Mouse (Mus musculus) embryonic facial prominence, embryonic 13.5 days (tissue): Measurements from ENCODE around the gene Rtca. TPM values are rescaled to one million over a fixed set of nuclear protein-coding genes. Genes with fewer than 3 reads are reported as not detected.

Source experiments
- ATAC-seq: fragments of 200-750 bp; cut with Nextera tagmentation; 2 replicates; pipeline ENCODE4 v1.8.0; 2017; ENCODE audit warnings: low read depth; ENCODE audit not compliant: insufficient number of reproducible peaks, insufficient read depth, low FRiP score, low TSS enrichment
- H3K27ac ChIP-seq: fragments of 300-500 bp; sonication (generic); 2 replicates; pipeline ENCODE4 v1.5.1; 2015; ENCODE audit warnings: moderate library complexity, mild to moderate bottlenecking, inconsistent platforms
- H3K27me3 ChIP-seq: fragments of 300-500 bp; sonication (generic); 2 replicates; pipeline ENCODE4 v1.6.1; 2015; ENCODE audit warnings: mild to moderate bottlenecking, inconsistent platforms
- H3K36me3 ChIP-seq: fragments of 300-500 bp; sonication (generic); 2 replicates; pipeline ENCODE4 v1.6.1; 2015; ENCODE audit warnings: mild to moderate bottlenecking, inconsistent platforms
- H3K4me1 ChIP-seq: fragments of 300-500 bp; sonication (generic); 2 replicates; pipeline ENCODE4 v1.6.1; 2015; ENCODE audit warnings: inconsistent platforms
- H3K4me2 ChIP-seq: fragments of 300-500 bp; sonication (generic); 2 replicates; pipeline ENCODE4 v1.6.1; 2015; ENCODE audit warnings: moderate library complexity, mild to moderate bottlenecking, inconsistent platforms
- H3K4me3 ChIP-seq: fragments of 300-500 bp; sonication (generic); 2 replicates; pipeline ENCODE4 v1.5.1; 2015; ENCODE audit warnings: mild to moderate bottlenecking, inconsistent platforms
- H3K9ac ChIP-seq: fragments of 300-500 bp; sonication (generic); 2 replicates; pipeline ENCODE4 v1.6.1; 2015; ENCODE audit warnings: mild to moderate bottlenecking, inconsistent platforms
- H3K9me3 ChIP-seq: fragments of 300-500 bp; sonication (generic); 2 replicates; pipeline ENCODE4 v1.6.1; 2016; ENCODE audit warnings: inconsistent platforms
- WGBS: fragments of 180-500 bp; shearing (Covaris S2); methylation state at CpG from one replicate; pipeline ENCODE4 v1.1.7; 2015; ENCODE audit warnings: mixed read lengths; 5-methylcytosine and 5-hydroxymethylcytosine counted together
- polyA plus RNA-seq: library from polyadenylated mRNA; unstranded; fragments of >200 nt; fragmentation: Nextera tagmentation; extraction: Ambion mirVana; gene quantifications from 2 replicates; pipeline ENCODE4 v1.2.1, GENCODE M21; 2015

Gene Rtca
- polyA plus RNA-seq, result 81.2 and 87.9 TPM in 2 replicates

GRCm38 (mm10) chr3:116507772-116508351 lies at the start of gene Rtca:
Rtca (minus strand) TSS chr3:116508208.
- Histone ChIP-seq H3K9ac (peak within 1 kb of the TSS; percentile 90), H3K36me3 (peaks cover 35% of the 10 kb centered on the region), H3K9me3 (no peaks in the 10 kb centered on the region), H3K4me2 (peak within 1 kb of the TSS; percentile 74), H3K27ac (peak within 1 kb of the TSS; percentile 73), H3K4me3 (peak within 1 kb of the TSS; percentile 99), H3K27me3 (no peaks in the 10 kb centered on the region), H3K4me1 (peaks cover 18% of the 10 kb centered on the region)
- peak; percentile 88 for ATAC-seq
- WGBS, result under 1% methylated on average over 42 of the region's 44 CpGs

GRCm38 (mm10) chr3:116551362-116551761 lies 43.4 kb upstream of the Rtca start:
- H3K4me2 ChIP-seq, result no peak overlapping the region
- no peak overlapping the region for H3K4me3 ChIP-seq
- H3K27ac ChIP-seq, result no peak overlapping the region
- no peaks in the 10 kb centered on the region for H3K9me3 ChIP-seq
- H3K9ac ChIP-seq, result no peak overlapping the region
- peaks cover 28% of the 10 kb centered on the region for H3K36me3 ChIP-seq
- no peak for ATAC-seq
- WGBS, result 85% methylated on average over 5 of the region's 5 CpGs
- no peaks in the 10 kb centered on the region for H3K27me3 ChIP-seq
- H3K4me1 ChIP-seq, result no peaks in the 10 kb centered on the region

- Histone ChIP-seq H3K9me3 (no peaks in the 10 kb centered on the region), H3K27ac (no peak overlapping the region), H3K4me1 (no peaks in the 10 kb centered on the region), H3K9ac (no peak overlapping the region), H3K27me3 (no peaks in the 10 kb centered on the region), H3K4me2 (no peak overlapping the region), H3K36me3 (peaks cover 56% of the 10 kb centered on the region), H3K4me3 (no peak overlapping the region)
- WGBS, result 89% methylated on average over 5 of the region's 5 CpGs
- ATAC-seq, result no peak
Observed at GRCm38 (mm10) chr3:116547430-116547829, 39.4 kb upstream of the Rtca start.

GRCm38 (mm10) chr3:116542532-116542931 lies 34.5 kb upstream of the Rtca start:
- no peak overlapping the region for H3K27ac ChIP-seq
- 78% methylated on average over 3 of the region's 3 CpGs for whole genome bisulfite sequencing
- no peak for ATAC-seq
- no peak overlapping the region for H3K4me3 ChIP-seq
- no peaks in the 10 kb centered on the region for H3K9me3 ChIP-seq
- H3K27me3 ChIP-seq, result no peaks in the 10 kb centered on the region
- 0 out of 2 replicates have a peak, but pooled peaks cover under 1% of the 10 kb centered on the region for H3K4me1 ChIP-seq
- H3K36me3 ChIP-seq, result peaks cover 74% of the 10 kb centered on the region
- no peak overlapping the region for H3K4me2 ChIP-seq
- H3K9ac ChIP-seq, result no peak overlapping the region

- peaks cover 5% of the 10 kb centered on the region; the same call in 1 of the 2 replicates for H3K4me1 ChIP-seq
- peaks cover 69% of the 10 kb centered on the region for H3K36me3 ChIP-seq
- H3K9ac ChIP-seq, result no peak overlapping the region
- H3K4me3 ChIP-seq, result no peak overlapping the region
- H3K4me2 ChIP-seq, result no peak overlapping the region
- H3K27me3 ChIP-seq, result no peaks in the 10 kb centered on the region
- no peaks in the 10 kb centered on the region for H3K9me3 ChIP-seq
- no peak for ATAC-seq
- 85% methylated on average over 2 of the region's 2 CpGs for WGBS
- H3K27ac ChIP-seq, result no peak overlapping the region
Observed at GRCm38 (mm10) chr3:116542070-116542469, 34.1 kb upstream of the Rtca start.

GRCm38 (mm10) chr3:116537200-116537573 lies 29.2 kb upstream of the Rtca start:
- Histone ChIP-seq H3K27ac (no peak overlapping the region), H3K4me1 (peaks cover 12% of the 10 kb centered on the region; the same call in 1 of the 2 replicates), H3K4me2 (no peak overlapping the region), H3K27me3 (no peaks in the 10 kb centered on the region), H3K36me3 (peaks cover 63% of the 10 kb centered on the region), H3K9ac (no peak overlapping the region), H3K4me3 (no peak overlapping the region), H3K9me3 (no peaks in the 10 kb centered on the region)
- WGBS, result 42% methylated on average over 6 of the region's 6 CpGs
- ATAC-seq, result 0 out of 2 replicates have a peak, but pooled peaks have one; percentile 26

- H3K27ac ChIP-seq, result no peak overlapping the region
- H3K4me3 ChIP-seq, result no peak overlapping the region
- no peak overlapping the region for H3K9ac ChIP-seq
- H3K27me3 ChIP-seq, result no peaks in the 10 kb centered on the region
- WGBS, result 73% methylated on average over 16 of the region's 16 CpGs
- peaks cover 12% of the 10 kb centered on the region; the same call in 1 of the 2 replicates for H3K4me1 ChIP-seq
- no peak overlapping the region for H3K4me2 ChIP-seq
- peaks cover 58% of the 10 kb centered on the region for H3K36me3 ChIP-seq
- no peak for ATAC-seq
- H3K9me3 ChIP-seq, result no peaks in the 10 kb centered on the region
Observed at GRCm38 (mm10) chr3:116536428-116537199, 28.6 kb upstream of the Rtca start.

GRCm38 (mm10) chr3:116530826-116531225 lies 22.8 kb upstream of the Rtca start:
- H3K9me3 ChIP-seq, result no peaks in the 10 kb centered on the region
- 75% methylated on average over 4 of the region's 4 CpGs for WGBS
- no peak overlapping the region for H3K27ac ChIP-seq
- H3K36me3 ChIP-seq, result peaks cover 24% of the 10 kb centered on the region
- peaks cover 2% of the 10 kb centered on the region; the same call in 1 of the 2 replicates for H3K4me1 ChIP-seq
- H3K27me3 ChIP-seq, result no peaks in the 10 kb centered on the region
- H3K4me2 ChIP-seq, result no peak overlapping the region
- no peak overlapping the region for H3K9ac ChIP-seq
- ATAC-seq, result no peak
- H3K4me3 ChIP-seq, result no peak overlapping the region

GRCm38 (mm10) chr3:116529741-116530140 lies 21.7 kb upstream of the Rtca start:
- H3K9me3 ChIP-seq, result no peaks in the 10 kb centered on the region
- no peak overlapping the region for H3K27ac ChIP-seq
- no peak overlapping the region for H3K4me2 ChIP-seq
- H3K9ac ChIP-seq, result no peak overlapping the region
- H3K27me3 ChIP-seq, result no peaks in the 10 kb centered on the region
- peaks cover 2% of the 10 kb centered on the region; the same call in 1 of the 2 replicates for H3K4me1 ChIP-seq
- H3K36me3 ChIP-seq, result peaks cover 15% of the 10 kb centered on the region
- WGBS, result 44% methylated on average over 5 of the region's 5 CpGs
- no peak overlapping the region for H3K4me3 ChIP-seq
- no peak for ATAC-seq

GRCm38 (mm10) chr3:116520141-116520761 lies 12.2 kb upstream of the Rtca start:
- Histone ChIP-seq H3K4me2 (no peak overlapping the region), H3K4me1 (no peaks in the 10 kb centered on the region), H3K27me3 (no peaks in the 10 kb centered on the region), H3K9ac (no peak overlapping the region), H3K4me3 (no peak overlapping the region), H3K9me3 (no peaks in the 10 kb centered on the region), H3K27ac (no peak overlapping the region), H3K36me3 (peaks cover 12% of the 10 kb centered on the region)
- 87% methylated on average over 12 of the region's 12 CpGs for WGBS
- ATAC-seq, result no peak

- Histone ChIP-seq H3K4me1 (peaks cover 14% of the 10 kb centered on the region), H3K4me2 (peak within 1 kb of the TSS; percentile 71), H3K27me3 (no peaks in the 10 kb centered on the region), H3K9me3 (no peaks in the 10 kb centered on the region), H3K9ac (peak within 1 kb of the TSS; percentile 72), H3K4me3 (peak within 1 kb of the TSS; percentile 67), H3K36me3 (peaks cover 3% of the 10 kb centered on the region), H3K27ac (0 out of 2 replicates have a peak within 1 kb of the TSS, but pooled peaks have one; percentile 24)
- WGBS, result under 1% methylated on average over 36 of the region's 36 CpGs
- ATAC-seq, result peak; percentile 88
Observed at GRCm38 (mm10) chr3:116512904-116513716, 5.1 kb upstream of the Rtca start, which contains the start of gene Dbt. Dbt (plus strand) TSS chr3:116513070.
